Mouse (Mus musculus): Measurements from ENCODE around the gene Sun5.

Gene Sun5

DNA sequence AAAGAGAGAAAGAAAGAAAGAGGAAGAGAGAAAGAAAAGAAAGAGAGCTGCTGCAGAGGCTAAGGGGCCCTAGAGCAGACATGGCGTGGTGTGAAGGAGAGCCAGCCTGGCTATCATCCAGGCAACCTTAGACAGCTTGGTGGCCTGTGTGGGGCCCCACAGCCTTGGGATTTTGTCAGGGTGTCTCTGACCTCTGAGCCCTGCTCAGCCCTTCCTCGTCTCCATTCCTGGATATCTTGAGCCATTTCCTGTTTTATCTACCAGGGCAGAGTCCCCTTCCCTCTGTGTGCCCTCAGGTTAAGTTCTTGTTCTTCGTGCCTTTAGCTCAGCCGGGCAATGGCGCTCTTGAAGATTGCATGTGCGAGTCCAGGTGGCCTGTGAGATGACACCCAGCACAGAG is 62.0 kb downstream of the Sun5 start:
- DNase-seq = no peak

DNA sequence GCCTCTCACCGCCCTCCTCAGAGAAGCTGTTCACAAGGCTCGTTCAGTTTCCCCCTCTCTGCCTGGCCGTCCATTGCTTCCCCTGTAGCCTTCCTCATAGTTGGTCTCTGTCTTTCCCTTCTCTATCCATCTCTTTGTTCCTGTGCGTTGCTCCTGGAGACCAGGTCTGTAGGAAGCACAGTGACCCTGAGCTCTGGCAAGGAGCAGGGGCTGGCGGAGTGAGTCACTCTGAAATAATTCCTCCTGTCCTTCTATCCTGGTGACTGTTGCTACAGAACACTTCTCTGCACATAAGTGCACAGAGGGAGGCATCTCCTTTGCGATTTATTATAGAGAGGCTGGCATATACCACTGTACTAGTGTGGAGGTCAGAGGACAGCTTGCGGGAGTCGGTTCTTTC is 62.7 kb downstream of the Sun5 start:
- DNase-seq = no peak

DNA sequence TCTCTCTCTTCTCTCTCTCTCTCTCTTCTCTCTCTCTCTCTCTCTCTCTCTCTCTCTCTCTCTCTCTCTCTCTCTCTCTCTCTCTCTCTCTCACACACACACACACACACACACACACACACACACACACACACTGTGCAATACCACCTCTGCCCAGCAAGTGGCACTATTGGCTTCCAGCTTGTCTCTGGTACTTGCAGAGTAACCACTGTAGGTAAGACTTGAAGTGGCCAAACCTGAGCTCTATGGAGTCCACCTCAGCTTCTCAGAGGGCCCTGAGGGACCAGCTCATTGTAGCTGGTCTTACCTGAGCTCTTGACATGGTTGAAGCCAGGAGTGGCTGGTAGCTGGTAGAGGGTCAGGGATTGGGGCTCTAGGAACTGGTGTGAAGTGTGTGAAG is 63.4 kb downstream of the Sun5 start:
- DNase-seq = peak; percentile 64
